Mouse (Mus musculus) liver, postnatal 0 days (tissue): ENCODE results near the gene Cep170.

Experiments used
- CTCF ChIP-seq: sonication (generic); IDR thresholded peaks from 2 replicates; pipeline ENCODE4 v1.5.1; 2016; ENCODE audit warnings: antibody characterized with exemption, low read depth
- EP300 ChIP-seq: IDR thresholded peaks from 2 replicates; pipeline ENCODE4 v1.6.1; 2016; ENCODE audit warnings: antibody characterized with exemption, low read depth, mild to moderate bottlenecking

GRCm38 (mm10) chr1:176755586-176755985, 58.3 kb downstream of the Cep170 start:
- TF ChIP-seq CTCF, result no peak
- no peak for TF ChIP-seq EP300
